Mouse (Mus musculus) embryonic stem cell, embryonic (primary cell): ENCODE measurements around the gene Defa2.
"Not testable (repeated sequence)": the region's sequence is repeated elsewhere in the genome, so short reads cannot be mapped to it uniquely, and the experiment has no call there.

Experiments
- CTCF ChIA-PET, 4 experiments: fragments of 300-600 bp in 2 of 4; fragments of 350-600 bp in 2 of 4; sonication (Branson Sonifier 250); formaldehyde crosslinking; loops; one replicate each; lab custom pipeline; 2022; ENCODE audit warnings: inconsistent platforms in 2 of 4; lab: Charles Lee
- POLR2A ChIA-PET, 4 experiments: fragments of 300-600 bp in 2 of 4; fragments of 350-600 bp in 2 of 4; sonication (Branson Sonifier 250); formaldehyde crosslinking; loops; one replicate each; lab custom pipeline; 2022; ENCODE audit warnings: antibody characterized with exemption in 4 of 4, inconsistent platforms in 1 of 4; lab: Charles Lee

Defa2 gene

DNA sequence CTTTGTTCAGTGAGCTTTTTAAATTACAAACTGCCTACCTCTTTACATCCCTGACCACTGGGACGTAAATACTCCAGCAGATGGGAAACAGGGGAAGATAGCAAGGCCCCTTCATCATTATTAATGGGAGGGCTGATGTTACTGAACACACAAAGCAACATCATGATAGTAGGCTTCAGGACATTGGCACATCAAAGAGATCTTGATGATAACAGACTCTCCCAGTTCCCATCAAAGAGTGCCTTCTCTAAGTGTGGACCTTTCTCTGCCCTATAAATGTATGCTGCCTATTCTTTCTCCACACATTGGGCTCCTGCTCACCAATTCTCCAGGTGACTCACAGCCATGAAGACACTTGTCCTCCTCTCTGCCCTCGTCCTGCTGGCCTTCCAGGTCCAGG lies at the start of gene Defa2:
Gene Defa2, plus strand, starts transcription at position 301 of the 400 bp plus-strand sequence.
- POLR2A ChIA-PET, CTCF ChIA-PET: not testable (repeated sequence)

DNA sequence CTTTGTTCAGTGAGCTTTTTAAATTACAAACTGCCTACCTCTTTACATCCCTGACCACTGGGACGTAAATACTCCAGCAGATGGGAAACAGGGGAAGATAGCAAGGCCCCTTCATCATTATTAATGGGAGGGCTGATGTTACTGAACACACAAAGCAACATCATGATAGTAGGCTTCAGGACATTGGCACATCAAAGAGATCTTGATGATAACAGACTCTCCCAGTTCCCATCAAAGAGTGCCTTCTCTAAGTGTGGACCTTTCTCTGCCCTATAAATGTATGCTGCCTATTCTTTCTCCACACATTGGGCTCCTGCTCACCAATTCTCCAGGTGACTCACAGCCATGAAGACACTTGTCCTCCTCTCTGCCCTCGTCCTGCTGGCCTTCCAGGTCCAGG lies 13.2 kb downstream of the Defa2 start, which contains the start of gene Defa33:
Gene Defa33, plus strand, starts transcription at position 301 of the 400 bp plus-strand sequence.
- POLR2A ChIA-PET, CTCF ChIA-PET: not testable (repeated sequence)

DNA sequence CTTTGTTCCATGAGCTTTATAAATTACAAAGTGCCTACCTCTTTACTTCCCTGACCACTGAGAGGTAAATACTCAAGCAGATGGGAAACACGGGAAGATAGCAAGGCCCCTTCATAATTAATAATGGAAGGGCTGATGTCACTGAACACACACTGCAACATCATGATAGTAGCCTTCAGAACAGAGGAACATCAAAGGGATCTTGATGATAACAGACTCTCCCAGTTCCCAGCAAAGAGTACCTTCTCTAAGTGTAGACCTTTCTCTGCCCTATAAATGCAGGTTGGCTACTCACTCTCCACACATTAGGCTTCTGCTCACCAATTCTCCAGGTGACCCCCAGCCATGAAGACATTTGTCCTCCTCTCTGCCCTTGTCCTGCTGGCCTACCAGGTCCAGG lies 48.8 kb downstream of the Defa2 start, which contains the start of gene Defa36:
Gene Defa36, plus strand, starts transcription at position 301 of the 400 bp plus-strand sequence.
- POLR2A ChIA-PET, CTCF ChIA-PET: not testable (repeated sequence)
